In genomic region chr9:44734524-44735494, GRCm38 (mm10) we compare ENCODE assay signal across 9 mouse cellular contexts. TPM values are rescaled to one million over a fixed set of nuclear protein-coding genes. Genes with fewer than 3 reads are reported as not detected.
DNase-seq lines count a peak whose midpoint lies in the region; ATAC-seq and TF ChIP-seq lines count a peak whose summit lies in the region.
"Had no signal": no experiment of that assay in that cellular context is flagged by ENCODE, and none has a peak within 500 bp of the region (broad histone marks: within the 10 kb centered on the region; RNA-seq: fewer than 3 reads in every experiment).

Gene Phldb1, minus strand, starts transcription at chr9:44735198.

- peaks cover 11 to 17% of the 10 kb centered on the region in 2 experiments for H3K4me1 ChIP-seq in MEL (ENCODE audit: control insufficient read depth in 1 of 2, insufficient read depth in 2 of 2, low read length in 2 of 2)
- H3K4me1 ChIP-seq in hindbrain, embryonic 11.5 days (replicated peaks; ENCODE audit: control insufficient read depth, insufficient read depth, low read length) = peaks cover 5% of the 10 kb centered on the region

- peak within 1 kb of the TSS; percentile 100 for H3K4me2 ChIP-seq in hindbrain, embryonic 11.5 days (replicated peaks; ENCODE audit: low read depth, low read length)

- no peak for TF ChIP-seq POLR2A in MEL (IDR thresholded peaks at IDR 0.05; ENCODE audit: control insufficient read depth in 1 of 2, insufficient read depth in 1 of 2, low read depth in 1 of 2, low read length in 2 of 2, poor library complexity in 1 of 2)

- under 1% methylated on average over 47 of the region's 47 CpGs for WGBS in hindbrain, embryonic 11.5 days

- no peak within 1 kb of the TSS for H3K27ac ChIP-seq in MEL (ENCODE audit: control insufficient read depth, low read depth, low read length)
- H3K27ac ChIP-seq in hindbrain, embryonic 11.5 days (ENCODE audit: low read depth, low read length) = no peak within 1 kb of the TSS

- peaks cover 0 to 11% of the 10 kb centered on the region in 2 experiments; a peak in 2 of 4 replicates for H3K36me3 ChIP-seq in MEL (ENCODE audit: control insufficient read depth in 1 of 2, insufficient read depth in 2 of 2, low read length in 2 of 2)
- H3K36me3 ChIP-seq in hindbrain, embryonic 11.5 days (ENCODE audit: control insufficient read depth, insufficient read depth, low read length) = no peaks in the 10 kb centered on the region

- TF ChIP-seq EP300 in MEL (IDR thresholded peaks at IDR 0.05; ENCODE audit: low read depth in 1 of 2, low read length in 2 of 2) = no peak

- H3K27me3 ChIP-seq in MEL (ENCODE audit: control insufficient read depth in 1 of 2, insufficient read depth in 2 of 2, low read length in 2 of 2) = no peaks in the 10 kb centered on the region
- peaks cover 8% of the 10 kb centered on the region; the same call in 1 of the 2 replicates for H3K27me3 ChIP-seq in hindbrain, embryonic 11.5 days (ENCODE audit: control insufficient read depth, insufficient read depth, low read length)

- peak within 1 kb of the TSS; percentile 54 for H3K9ac ChIP-seq in MEL (ENCODE audit: control insufficient read depth, low read depth, low read length, poor library complexity, severe bottlenecking)
- H3K9ac ChIP-seq in hindbrain, embryonic 11.5 days (ENCODE audit: low read depth, low read length) = peak within 1 kb of the TSS; percentile 71

- ATAC-seq in hindbrain, embryonic 11.5 days (ENCODE audit: low FRiP score) = peak; percentile 77

- peak within 1 kb of the TSS; percentile 41 to 57 for H3K4me3 ChIP-seq in MEL (ENCODE audit: control insufficient read depth in 1 of 2, insufficient read depth in 1 of 2, low read depth in 2 of 2, low read length in 2 of 2)
- H3K4me3 ChIP-seq in hindbrain, embryonic 11.5 days (ENCODE audit: low read depth, low read length) = peak within 1 kb of the TSS; percentile 63

- TF ChIP-seq RAD21 in MEL (IDR thresholded peaks at IDR 0.05; ENCODE audit: low read depth, low read length) = peak; percentile 16

- no peaks in the 10 kb centered on the region for H3K9me3 ChIP-seq in MEL (replicated peaks; ENCODE audit: insufficient read depth, low read length)
- H3K9me3 ChIP-seq in hindbrain, embryonic 11.5 days (ENCODE audit: control insufficient read depth, low read length) = no peaks in the 10 kb centered on the region

- peak in 2 of 3 experiments; percentile 45 to 65; a peak in 5 of 6 replicates for TF ChIP-seq CTCF in MEL (IDR thresholded peaks at IDR 0.05 in 2 of 3, conservative IDR thresholded peaks at IDR 0.05 in 1 of 3; ENCODE audit: control insufficient read depth in 1 of 3, insufficient read depth in 1 of 3, low read depth in 2 of 3, low read length in 3 of 3, poor library complexity in 1 of 3, severe bottlenecking in 1 of 3)

- peak; percentile 45 for DNase-seq in MEL (ENCODE audit: low read depth, low spot score)
- DNase-seq in cerebellum, adult 11 months = peak; percentile 47
- peak; percentile 46 to 50 for DNase-seq in frontal cortex, adult 2 months (ENCODE audit: extremely low spot score in 1 of 2, low spot score in 1 of 2)
- peak; percentile 78 for DNase-seq in hindbrain, embryonic 11.5 days (ENCODE audit: low spot score)
- DNase-seq in layer of hippocampus, postnatal 10 days (ENCODE audit: low spot score in 2 of 2) = peak in 1 of 2 experiments; percentile 70
- peak; percentile 90 for DNase-seq in lung, postnatal 10 days
- DNase-seq in retina, embryonic 14.5 days (ENCODE audit: low spot score) = peak; percentile 70
- DNase-seq in urinary bladder, postnatal 4 days (ENCODE audit: low spot score in 2 of 2) = peak; percentile 79 to 84

- no peaks in the 10 kb centered on the region for H3K79me2 ChIP-seq in MEL (ENCODE audit: control insufficient read depth, insufficient read depth, low read length, poor library complexity)

TF ChIP-seq in MEL, 35 proteins besides CTCF, POLR2A, EP300 and RAD21:
- TF ChIP-seq BHLHE40 (IDR thresholded peaks at IDR 0.05; ENCODE audit: borderline replicate concordance, low read depth, low read length) (no peak), MAZ (IDR thresholded peaks at IDR 0.05; ENCODE audit: low read depth, low read length) (0 out of 2 replicates have a peak, but pooled peaks have one; percentile 39), SMC3 (IDR thresholded peaks at IDR 0.05; ENCODE audit: low read depth, low read length) (peak; percentile 35)

RNA-seq across cellular contexts. Expression of gene Phldb1, which starts in this region (rescaled TPM):
- total RNA-seq in MEL (2012; rRNA removed) = 13.0 and 13.8 TPM in 2 replicates
- polyA plus RNA-seq in MEL (2012; ENCODE audit: insufficient read depth in 1 of 2, insufficient read length in 2 of 2, low read depth in 1 of 2, low replicate concordance in 2 of 2, missing spikeins in 1 of 2) = 10 to 100 TPM in 1 of 2 experiments, not detected in 1; 23.0 TPM
- 138 and 146 TPM in 2 replicates for polyA plus RNA-seq in frontal cortex, adult 2 months (2012; rRNA removed)
- polyA plus RNA-seq in hindbrain, embryonic 11.5 days (2014; fragmentation: Nextera tagmentation; extraction: Ambion mirVana) = 36.0 and 36.3 TPM in 2 replicates
- 100 to 1,000 TPM in 1 of 2 experiments, 10 to 100 TPM in 1; 87.9 to 102 TPM for total RNA-seq in layer of hippocampus, postnatal 10 days (2021)
- total RNA-seq: neutrophil, adult 5-6 weeks had no signal
